Mouse (Mus musculus) mesoderm, embryonic 11.5 days (tissue): ENCODE results near the gene Tmprss2.
"Not testable (repeated sequence)": the region's sequence is repeated elsewhere in the genome, so short reads cannot be mapped to it uniquely, and the experiment has no call there.

ENCODE experiments used
- DNase-seq: peaks from one replicate; pipeline ENCODE4 v3.0.0-alpha.2; 2012; ENCODE audit warnings: low read depth, low spot score

Gene Tmprss2

GRCm38 (mm10) chr16:97591512-97591911 is 19.5 kb downstream of the Tmprss2 start:
- DNase-seq: no peak

- not testable (repeated sequence) for DNase-seq
Observed at GRCm38 (mm10) chr16:97582876-97583275, 28.1 kb downstream of the Tmprss2 start.

GRCm38 (mm10) chr16:97569426-97569825 is 41.6 kb downstream of the Tmprss2 start:
- no peak for DNase-seq

GRCm38 (mm10) chr16:97568662-97569061 is 42.3 kb downstream of the Tmprss2 start:
- no peak for DNase-seq

GRCm38 (mm10) chr16:97544340-97544739 is 66.7 kb downstream of the Tmprss2 start:
- DNase-seq: no peak

GRCm38 (mm10) chr16:97536859-97537258 is 74.1 kb downstream of the Tmprss2 start:
- DNase-seq: no peak

GRCm38 (mm10) chr16:97535808-97536413 is 75.1 kb downstream of the Tmprss2 start:
- DNase-seq: peak; percentile 30

GRCm38 (mm10) chr16:97534876-97535461 is 76.0 kb downstream of the Tmprss2 start:
- peak; percentile 21 for DNase-seq

- no peak for DNase-seq
Observed at GRCm38 (mm10) chr16:97534448-97534847, 76.5 kb downstream of the Tmprss2 start.

- no peak for DNase-seq
Observed at GRCm38 (mm10) chr16:97533751-97534150, 77.2 kb downstream of the Tmprss2 start.

- DNase-seq: no peak
Observed at GRCm38 (mm10) chr16:97533126-97533525, 77.9 kb downstream of the Tmprss2 start.

- DNase-seq: no peak
Observed at GRCm38 (mm10) chr16:97529241-97529640, 81.8 kb downstream of the Tmprss2 start.

- DNase-seq: peak; percentile 65
Observed at GRCm38 (mm10) chr16:97523024-97523423, 88.0 kb downstream of the Tmprss2 start.

GRCm38 (mm10) chr16:97521983-97522382 is 89.0 kb downstream of the Tmprss2 start:
- DNase-seq: no peak

- no peak for DNase-seq
Observed at GRCm38 (mm10) chr16:97516341-97516740, 94.7 kb downstream of the Tmprss2 start.
